In genomic region chr17:29304376-29305057, GRCm38 (mm10) we compare ENCODE assay signal across 9 mouse cellular contexts. TPM values are rescaled to one million over a fixed set of nuclear protein-coding genes. Genes with fewer than 3 reads are reported as not detected.
DNase-seq lines count a peak whose midpoint lies in the region; ATAC-seq lines count a peak whose summit lies in the region.
"Had no signal": no experiment of that assay in that cellular context is flagged by ENCODE, and none has a peak within 500 bp of the region (broad histone marks: within the 10 kb centered on the region; RNA-seq: fewer than 3 reads in every experiment).

No protein-coding gene starts in this region.

- H3K36me3 ChIP-seq in splenic B cell, adult 2 months (ENCODE audit: control insufficient read depth, insufficient read depth, low read length, poor library complexity, severe bottlenecking): peaks cover 9% of the 10 kb centered on the region

- peak; percentile 42 for DNase-seq in heart, adult 8-10 months (ENCODE audit: low spot score)
- DNase-seq in heart, postnatal 4 days: no peak
- peak; percentile 46 for DNase-seq in c-Kit-positive CD71-negative TER-119-negative erythroid progenitor cells, embryonic 14.5 days (ENCODE audit: low read depth)
- peak; percentile 71 for DNase-seq in splenic B cell, adult 2 months (ENCODE audit: low read depth, low spot score)
- no peak for DNase-seq in cerebellum, adult 18-20 months
- DNase-seq in cerebellum, adult 8-10 months: no peak
- no peak for DNase-seq in retina, postnatal 1 day

- ATAC-seq in inflammation-experienced regulatory T-cells, adult 6 months: peak; percentile 35
- ATAC-seq: forebrain, embryonic 16.5 days had no signal

- H3K27me3 ChIP-seq in splenic B cell, adult 2 months (ENCODE audit: control insufficient read depth, insufficient read depth, low read length, poor library complexity, severe bottlenecking): no peaks in the 10 kb centered on the region

RNA-seq across cellular contexts. Expression of gene Pi16, which starts 13.0 kb away (rescaled TPM):
- total RNA-seq in heart, adult 8-10 months (2022): 10 to 100 TPM; 17.9 to 22.9 (median 21.4) TPM
- total RNA-seq in heart, postnatal 4 days (2021): 10 to 100 TPM in 1 of 2 experiments, 1 to 10 TPM in 1; 8.8 to 10.2 TPM
- under 1 TPM; 0.30 to 0.57 (median 0.53) TPM for polyA plus RNA-seq in inflammation-experienced regulatory T-cells, adult 6 months (2017; shearing (Covaris generic))

RNA-seq across cellular contexts. Expression of gene BC004004, which starts 35.9 kb away (rescaled TPM):
- total RNA-seq in heart, adult 8-10 months (2022): 100 to 1,000 TPM; 294 to 476 (median 372) TPM
- 100 to 1,000 TPM; 158 to 161 TPM for total RNA-seq in heart, postnatal 4 days (2021)
- 100 to 1,000 TPM; 120 to 122 (median 120) TPM for polyA plus RNA-seq in inflammation-experienced regulatory T-cells, adult 6 months (2017; shearing (Covaris generic))

RNA-seq across cellular contexts. Expression of gene Ppil1, which starts 40.5 kb away (rescaled TPM):
- 10 to 100 TPM; 36.5 to 43.8 (median 37.3) TPM for total RNA-seq in heart, adult 8-10 months (2022)
- 10 to 100 TPM; 39.5 to 39.6 TPM for total RNA-seq in heart, postnatal 4 days (2021)
- 100 to 1,000 TPM in 1 of 3 experiments, 10 to 100 TPM in 2; 59.0 to 107 (median 62.4) TPM for polyA plus RNA-seq in inflammation-experienced regulatory T-cells, adult 6 months (2017; shearing (Covaris generic))

RNA-seq across cellular contexts. Expression of gene Mtch1, which starts 43.2 kb away (rescaled TPM):
- 100 to 1,000 TPM; 196 to 220 (median 210) TPM for total RNA-seq in heart, adult 8-10 months (2022)
- total RNA-seq in heart, postnatal 4 days (2021): 100 to 1,000 TPM; 358 to 374 TPM
- polyA plus RNA-seq in inflammation-experienced regulatory T-cells, adult 6 months (2017; shearing (Covaris generic)): 10 to 100 TPM; 13.4 to 15.9 (median 13.4) TPM

RNA-seq across cellular contexts. Expression of gene Fgd2, which starts 56.2 kb away (rescaled TPM):
- total RNA-seq in heart, adult 8-10 months (2022): 1 to 10 TPM in 3 of 4 experiments, under 1 TPM in 1; 0.75 to 3.6 (median 1.5) TPM
- 1 to 10 TPM; 2.1 to 2.8 TPM for total RNA-seq in heart, postnatal 4 days (2021)
- polyA plus RNA-seq in inflammation-experienced regulatory T-cells, adult 6 months (2017; shearing (Covaris generic)): 1 to 10 TPM in 2 of 3 experiments, not detected in 1; 1.5 to 3.3 TPM

Comparison
In these comparisons a context has a peak if more than half of its experiments do, and no peak if none do; other contexts are left out.
1. DNase-seq: peak in heart, adult 8-10 months (single experiment), c-Kit-positive CD71-negative TER-119-negative erythroid progenitor cells, embryonic 14.5 days (single experiment) and splenic B cell, adult 2 months (single experiment); none in heart, postnatal 4 days (single experiment), cerebellum, adult 18-20 months (0 of 2), cerebellum, adult 8-10 months (single experiment) and retina, postnatal 1 day (single experiment).